Mouse (Mus musculus) bone marrow, adult 2 months (tissue): ENCODE results near the gene Prrc2a.

Experiments
- CTCF ChIP-seq: fragments of 200-500 bp; IDR thresholded peaks from 2 replicates; pipeline ENCODE4 v1.5.1; 2011; ENCODE audit warnings: low read length, control low read depth; ENCODE audit not compliant: control insufficient read depth, insufficient read depth
- POLR2A ChIP-seq: fragments of 200-500 bp; IDR thresholded peaks from 2 replicates; pipeline ENCODE4 v1.6.1; 2011; ENCODE audit warnings: low read depth, mild to moderate bottlenecking, control low read depth, low read length, borderline replicate concordance; ENCODE audit not compliant: control insufficient read depth

DNA sequence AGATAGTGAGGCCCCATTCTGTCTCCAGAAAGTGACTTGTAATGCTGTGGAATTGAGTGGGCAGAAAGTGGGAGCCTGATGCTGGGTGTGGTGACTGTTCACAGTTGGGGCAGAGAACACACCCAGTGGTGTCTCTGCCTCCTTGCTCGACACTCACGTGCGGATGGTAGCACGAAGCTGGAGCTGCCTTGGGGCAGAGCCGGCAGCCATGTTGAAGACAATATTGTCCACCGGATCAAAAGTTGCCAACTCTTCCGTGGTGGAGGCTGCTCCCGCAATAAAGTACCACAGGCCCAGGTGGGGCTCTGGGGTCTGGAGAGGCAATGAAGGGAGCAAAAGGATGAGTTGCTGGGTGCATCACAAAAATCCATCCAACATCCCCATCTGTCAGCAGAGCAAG, 33.7 kb downstream of the Prrc2a start:
- TF ChIP-seq CTCF (no peak), POLR2A (no peak)
